Mouse (Mus musculus): ENCODE results near the gene Tnfsf15. TPM values are rescaled to one million over a fixed set of nuclear protein-coding genes. Genes with fewer than 3 reads are reported as not detected.

The Tnfsf15 gene
- total and polyA plus RNA-seq, 2 experiments from 2014 or later, result 0.04 to 0.26 TPM

- WGBS, result 70% methylated on average over 8 of the region's 8 CpGs
- no peak for TF ChIP-seq CTCF (IDR thresholded peaks at IDR 0.05; ENCODE audit: low read depth)
Measured at GRCm38 (mm10) chr4:63773306-63774090, 28.6 kb upstream of the Tnfsf15 start.

GRCm38 (mm10) chr4:63772514-63772913 is 27.6 kb upstream of the Tnfsf15 start:
- WGBS, result 87% methylated on average over 2 of the region's 2 CpGs
- no peak overlapping the region for H3K4me3 ChIP-seq (ENCODE audit: low read length)
- DNase-seq (ENCODE audit: low spot score) (no peak), ATAC-seq (no peak)
- no peaks in the 10 kb centered on the region for H3K27me3 ChIP-seq (ENCODE audit: insufficient read depth, low read length)
- no peak overlapping the region for H3K4me2 ChIP-seq (ENCODE audit: low read depth, low read length)
- no peaks in the 10 kb centered on the region for H3K36me3 ChIP-seq (ENCODE audit: insufficient read depth, low read length)
- H3K9me3 ChIP-seq (ENCODE audit: low read length), result no peaks in the 10 kb centered on the region
- TF ChIP-seq CTCF (IDR thresholded peaks at IDR 0.05; ENCODE audit: low read depth), result no peak
- H3K4me1 ChIP-seq (ENCODE audit: insufficient read depth, low read length), result no peaks in the 10 kb centered on the region
- H3K27ac ChIP-seq, result no peak overlapping the region
- no peak overlapping the region for H3K9ac ChIP-seq (replicated peaks; ENCODE audit: low read length)

More at GRCm38 (mm10) chr4:63773306-63774090, 28.6 kb upstream of the Tnfsf15 start:
- Histone ChIP-seq H3K9me3 (ENCODE audit: low read length) (no peaks in the 10 kb centered on the region), H3K36me3 (ENCODE audit: insufficient read depth, low read length) (no peaks in the 10 kb centered on the region), H3K4me3 (ENCODE audit: low read length) (no peak overlapping the region), H3K27me3 (ENCODE audit: insufficient read depth, low read length) (no peaks in the 10 kb centered on the region), H3K27ac (no peak overlapping the region), H3K4me2 (ENCODE audit: low read depth, low read length) (no peak overlapping the region), H3K4me1 (ENCODE audit: insufficient read depth, low read length) (no peaks in the 10 kb centered on the region), H3K9ac (replicated peaks; ENCODE audit: low read length) (no peak overlapping the region)
- DNase-seq (ENCODE audit: low spot score), result no peak
- ATAC-seq, result no peak

GRCm38 (mm10) chr4:63771291-63771690 is 26.4 kb upstream of the Tnfsf15 start:
- DNase-seq (ENCODE audit: low spot score) (no peak), ATAC-seq (no peak)
- 88% methylated on average over 4 of the region's 4 CpGs for WGBS
- no peak overlapping the region for H3K27ac ChIP-seq
- no peak for TF ChIP-seq CTCF (IDR thresholded peaks at IDR 0.05; ENCODE audit: low read depth)
- no peak overlapping the region for H3K9ac ChIP-seq (replicated peaks; ENCODE audit: low read length)
- no peak overlapping the region for H3K4me2 ChIP-seq (ENCODE audit: low read depth, low read length)
- H3K9me3 ChIP-seq (ENCODE audit: low read length), result no peaks in the 10 kb centered on the region
- H3K4me3 ChIP-seq (ENCODE audit: low read length), result no peak overlapping the region
- H3K4me1 ChIP-seq (ENCODE audit: insufficient read depth, low read length), result no peaks in the 10 kb centered on the region
- no peaks in the 10 kb centered on the region for H3K36me3 ChIP-seq (ENCODE audit: insufficient read depth, low read length)
- no peaks in the 10 kb centered on the region for H3K27me3 ChIP-seq (ENCODE audit: insufficient read depth, low read length)

- no peak for TF ChIP-seq CTCF (IDR thresholded peaks at IDR 0.05; ENCODE audit: low read depth)
- no peaks in the 10 kb centered on the region for H3K36me3 ChIP-seq (ENCODE audit: insufficient read depth, low read length)
- no peaks in the 10 kb centered on the region for H3K4me1 ChIP-seq (ENCODE audit: insufficient read depth, low read length)
- H3K27ac ChIP-seq, result no peak overlapping the region
- DNase-seq (ENCODE audit: low spot score) (no peak), ATAC-seq (no peak)
- no peak overlapping the region for H3K4me3 ChIP-seq (ENCODE audit: low read length)
- H3K27me3 ChIP-seq (ENCODE audit: insufficient read depth, low read length), result no peaks in the 10 kb centered on the region
- no peak overlapping the region for H3K9ac ChIP-seq (replicated peaks; ENCODE audit: low read length)
- 90% methylated on average over 3 of the region's 3 CpGs for WGBS
- no peaks in the 10 kb centered on the region for H3K9me3 ChIP-seq (ENCODE audit: low read length)
- H3K4me2 ChIP-seq (ENCODE audit: low read depth, low read length), result no peak overlapping the region
Measured at GRCm38 (mm10) chr4:63769161-63769560, 24.2 kb upstream of the Tnfsf15 start.

- no peak for TF ChIP-seq CTCF (IDR thresholded peaks at IDR 0.05; ENCODE audit: low read depth)
- Histone ChIP-seq H3K27ac (no peak overlapping the region), H3K9ac (replicated peaks; ENCODE audit: low read length) (no peak overlapping the region), H3K36me3 (ENCODE audit: insufficient read depth, low read length) (no peaks in the 10 kb centered on the region), H3K4me1 (ENCODE audit: insufficient read depth, low read length) (no peaks in the 10 kb centered on the region), H3K4me3 (ENCODE audit: low read length) (no peak overlapping the region), H3K27me3 (ENCODE audit: insufficient read depth, low read length) (no peaks in the 10 kb centered on the region), H3K9me3 (ENCODE audit: low read length) (no peaks in the 10 kb centered on the region), H3K4me2 (ENCODE audit: low read depth, low read length) (no peak overlapping the region)
- ATAC-seq, result no peak
- WGBS, result 85% methylated on average over 2 of the region's 2 CpGs
- DNase-seq (ENCODE audit: low spot score), result no peak
Measured at GRCm38 (mm10) chr4:63765050-63765449, 20.1 kb upstream of the Tnfsf15 start.

- WGBS, result 88% methylated on average over 3 of the region's 3 CpGs
- no peak overlapping the region for H3K9ac ChIP-seq (replicated peaks; ENCODE audit: low read length)
- ATAC-seq (no peak), DNase-seq (ENCODE audit: low spot score) (no peak)
- TF ChIP-seq CTCF (IDR thresholded peaks at IDR 0.05; ENCODE audit: low read depth), result no peak
- no peak overlapping the region for H3K4me3 ChIP-seq (ENCODE audit: low read length)
- no peaks in the 10 kb centered on the region for H3K27me3 ChIP-seq (ENCODE audit: insufficient read depth, low read length)
- H3K4me1 ChIP-seq (ENCODE audit: insufficient read depth, low read length), result no peaks in the 10 kb centered on the region
- no peaks in the 10 kb centered on the region for H3K36me3 ChIP-seq (ENCODE audit: insufficient read depth, low read length)
- H3K4me2 ChIP-seq (ENCODE audit: low read depth, low read length), result no peak overlapping the region
- H3K9me3 ChIP-seq (ENCODE audit: low read length), result no peaks in the 10 kb centered on the region
- H3K27ac ChIP-seq, result no peak overlapping the region
Measured at GRCm38 (mm10) chr4:63759931-63760330, 15.0 kb upstream of the Tnfsf15 start.

- ATAC-seq, result no peak
- no peaks in the 10 kb centered on the region for H3K4me1 ChIP-seq (ENCODE audit: insufficient read depth, low read length)
- no peak overlapping the region for H3K27ac ChIP-seq
Measured at GRCm38 (mm10) chr4:63757527-63758154, 12.7 kb upstream of the Tnfsf15 start.

More at GRCm38 (mm10) chr4:63757527-63758154, 12.7 kb upstream of the Tnfsf15 start:
- no peak overlapping the region for H3K4me3 ChIP-seq (ENCODE audit: low read length)
- no peak for TF ChIP-seq CTCF (IDR thresholded peaks at IDR 0.05; ENCODE audit: low read depth)
- H3K9me3 ChIP-seq (ENCODE audit: low read length), result no peaks in the 10 kb centered on the region
- no peak overlapping the region for H3K4me2 ChIP-seq (ENCODE audit: low read depth, low read length)
- no peaks in the 10 kb centered on the region for H3K36me3 ChIP-seq (ENCODE audit: insufficient read depth, low read length)
- no peak for DNase-seq (ENCODE audit: low spot score)
- H3K27me3 ChIP-seq (ENCODE audit: insufficient read depth, low read length), result no peaks in the 10 kb centered on the region
- WGBS, result 87% methylated on average over 6 of the region's 6 CpGs
- H3K9ac ChIP-seq (replicated peaks; ENCODE audit: low read length), result no peak overlapping the region

Measured in hindbrain, postnatal 0 days (tissue).